Mouse (Mus musculus): ENCODE measurements around the gene Kdr. TPM values are rescaled to one million over a fixed set of nuclear protein-coding genes. Genes with fewer than 3 reads are reported as not detected.

The Kdr gene
- not detected for total RNA-seq (2023)

GRCm38 (mm10) chr5:75978374-75979100 lies at the start of gene Kdr:
TSS of gene Kdr (minus strand) at chr5:75978458.

Other genes with a start within 250 kb of the Kdr start
- gene Srd5a3, start 161.8 kb upstream of the Kdr start, total RNA-seq (2023), result 23.3 TPM
- gene Tmem165, start 205.4 kb upstream of the Kdr start, total RNA-seq (2023), result 25.3 TPM